Comparison of ENCODE assay signal across 10 mouse cellular contexts in the genomic region with DNA sequence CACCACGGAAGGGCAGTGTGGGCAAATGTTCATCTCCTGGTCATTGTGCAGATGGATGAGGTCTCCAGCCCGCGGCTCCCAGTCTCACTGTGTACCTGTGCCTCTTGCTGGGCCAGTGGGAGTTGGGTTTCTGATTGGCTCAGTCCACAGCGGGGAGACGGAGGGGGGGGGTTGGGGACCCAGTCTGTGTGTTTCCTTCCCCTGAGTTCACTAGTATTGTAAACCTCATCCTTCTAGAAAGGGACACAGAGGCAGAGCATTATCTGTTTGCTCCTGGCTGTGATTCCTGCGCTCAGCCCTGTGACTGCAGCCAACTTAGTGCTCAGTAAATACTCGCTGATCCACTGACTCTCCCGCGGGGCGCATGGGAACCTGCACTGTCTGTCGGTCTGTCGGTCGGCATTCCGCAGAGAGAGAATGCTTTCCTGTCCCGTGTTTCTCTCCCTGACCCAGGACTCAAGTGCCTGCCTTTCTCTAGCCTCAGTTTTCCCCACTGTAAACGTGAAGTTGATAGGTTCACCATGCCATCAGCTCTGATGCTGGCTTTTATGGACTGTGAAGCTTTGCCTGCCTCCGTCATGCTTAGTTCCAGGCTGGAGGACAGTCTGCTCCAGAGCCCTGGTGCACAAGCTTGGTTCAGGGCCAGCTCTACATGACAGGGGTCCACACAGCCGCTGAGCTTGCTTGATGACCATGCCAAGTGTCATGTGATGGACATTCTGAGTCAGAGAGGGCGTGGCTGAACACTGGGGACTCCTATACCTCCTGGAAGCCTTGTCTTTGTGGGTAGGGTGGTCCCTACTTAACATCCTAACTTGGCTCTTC. TPM values are rescaled to one million over a fixed set of nuclear protein-coding genes. Genes with fewer than 3 reads are reported as not detected.
DNase-seq lines count a peak whose midpoint lies in the region; ATAC-seq and TF ChIP-seq lines count a peak whose summit lies in the region.
"Had no signal": no experiment of that assay in that cellular context is flagged by ENCODE, and none has a peak within 500 bp of the region (broad histone marks: within the 10 kb centered on the region; RNA-seq: fewer than 3 reads in every experiment).

No protein-coding gene starts in this region.

- TF ChIP-seq CTCF in heart, postnatal 0 days (IDR thresholded peaks at IDR 0.05; ENCODE audit: low read depth), result no peak

- H3K27me3 ChIP-seq in heart, postnatal 0 days (ENCODE audit: control insufficient read depth, insufficient read depth, low read length), result peaks cover 36% of the 10 kb centered on the region
- no peaks in the 10 kb centered on the region for H3K27me3 ChIP-seq in forebrain, embryonic 15.5 days
- H3K27me3 ChIP-seq in midbrain, embryonic 13.5 days, result peaks cover 11% of the 10 kb centered on the region
- H3K27me3 ChIP-seq in intestine, embryonic 16.5 days (replicated peaks; ENCODE audit: control insufficient read depth, insufficient read depth, low read length), result no peaks in the 10 kb centered on the region

- H3K27ac ChIP-seq in heart, postnatal 0 days (ENCODE audit: low read depth), result no peak overlapping the region
- peak overlapping the region; percentile 78 for H3K27ac ChIP-seq in forebrain, embryonic 15.5 days (replicated peaks)
- peak overlapping the region; percentile 19; the same call in 1 of the 2 replicates for H3K27ac ChIP-seq in midbrain, embryonic 13.5 days
- no peak overlapping the region for H3K27ac ChIP-seq in intestine, embryonic 16.5 days (ENCODE audit: low read length)
- H3K27ac ChIP-seq: heart, adult 2 months had no signal

- no peak for TF ChIP-seq EP300 in heart, postnatal 0 days (IDR thresholded peaks at IDR 0.05; ENCODE audit: low read depth)

- H3K9ac ChIP-seq in heart, postnatal 0 days (replicated peaks; ENCODE audit: low read depth, low read length), result no peak overlapping the region
- H3K9ac ChIP-seq in forebrain, embryonic 15.5 days (replicated peaks), result 0 out of 2 replicates have a peak overlapping the region, but pooled peaks have one; percentile 1
- H3K9ac ChIP-seq in midbrain, embryonic 13.5 days (replicated peaks), result peak overlapping the region; percentile 32; the same call in 1 of the 2 replicates
- H3K9ac ChIP-seq in intestine, embryonic 16.5 days (ENCODE audit: low read depth, low read length), result no peak overlapping the region

- H3K4me1 ChIP-seq in heart, postnatal 0 days (ENCODE audit: control insufficient read depth, insufficient read depth), result no peaks in the 10 kb centered on the region
- H3K4me1 ChIP-seq in forebrain, embryonic 15.5 days, result peaks cover 54% of the 10 kb centered on the region
- peaks cover 56% of the 10 kb centered on the region for H3K4me1 ChIP-seq in midbrain, embryonic 13.5 days (replicated peaks)
- H3K4me1 ChIP-seq in intestine, embryonic 16.5 days (ENCODE audit: control insufficient read depth, insufficient read depth, low read length), result 0 out of 2 replicates have a peak, but pooled peaks cover 7% of the 10 kb centered on the region

- H3K36me3 ChIP-seq in heart, postnatal 0 days (replicated peaks; ENCODE audit: control insufficient read depth, insufficient read depth, low read length), result no peaks in the 10 kb centered on the region
- H3K36me3 ChIP-seq in forebrain, embryonic 15.5 days, result no peaks in the 10 kb centered on the region
- 0 out of 2 replicates have a peak, but pooled peaks cover 2% of the 10 kb centered on the region for H3K36me3 ChIP-seq in midbrain, embryonic 13.5 days
- H3K36me3 ChIP-seq in intestine, embryonic 16.5 days (ENCODE audit: control insufficient read depth, insufficient read depth, low read length), result no peaks in the 10 kb centered on the region

- WGBS in heart, postnatal 0 days, result 10% methylated on average over 19 of the region's 19 CpGs
- 9% methylated on average over 19 of the region's 19 CpGs for WGBS in forebrain, embryonic 15.5 days
- 9% methylated on average over 19 of the region's 19 CpGs for WGBS in midbrain, embryonic 13.5 days
- 16% methylated on average over 19 of the region's 19 CpGs for WGBS in intestine, embryonic 16.5 days

- no peak for DNase-seq in heart, postnatal 0 days (ENCODE audit: low spot score)
- no peak for DNase-seq in heart, postnatal 10 days
- DNase-seq in brain, adult 2 months (ENCODE audit: low read depth, low spot score), result peak; percentile 63
- no peak for DNase-seq in heart, adult 11 months
- DNase-seq: adrenal gland, adult 2 months; heart, adult 2 months had no signal

- no peak overlapping the region for H3K4me2 ChIP-seq in heart, postnatal 0 days (ENCODE audit: low read depth, low read length)
- H3K4me2 ChIP-seq in forebrain, embryonic 15.5 days (replicated peaks), result 0 out of 2 replicates have a peak overlapping the region, but pooled peaks have one; percentile 1
- H3K4me2 ChIP-seq in midbrain, embryonic 13.5 days (replicated peaks), result peak overlapping the region; percentile 24
- H3K4me2 ChIP-seq in intestine, embryonic 16.5 days (ENCODE audit: low read depth, low read length), result no peak overlapping the region

- no peak overlapping the region for H3K4me3 ChIP-seq in heart, postnatal 0 days (ENCODE audit: low read depth, low read length)
- H3K4me3 ChIP-seq in forebrain, embryonic 15.5 days, result no peak overlapping the region
- no peak overlapping the region for H3K4me3 ChIP-seq in midbrain, embryonic 13.5 days (replicated peaks)
- no peak overlapping the region for H3K4me3 ChIP-seq in intestine, embryonic 16.5 days (ENCODE audit: low read length)
- H3K4me3 ChIP-seq: heart, adult 2 months had no signal

- intact Hi-C loops in heart, postnatal 10 days (cut with DNase I), result no loop called here

- peak; percentile 27; the same call in 1 of the 2 replicates for ATAC-seq in heart, postnatal 0 days (ENCODE audit: insufficient read depth, low read depth)
- no peak for ATAC-seq in forebrain, embryonic 15.5 days (replicated peaks)
- ATAC-seq in midbrain, embryonic 13.5 days, result peak; percentile 22; the same call in 1 of the 2 replicates
- no peak for ATAC-seq in frontal cortex, adult (ENCODE audit: low TSS enrichment)
- ATAC-seq in intestine, embryonic 16.5 days, result no peak; the same call in 1 of the 2 replicates

- H3K9me3 ChIP-seq in heart, postnatal 0 days (replicated peaks; ENCODE audit: control insufficient read depth, low read length), result no peaks in the 10 kb centered on the region
- H3K9me3 ChIP-seq in forebrain, embryonic 15.5 days, result no peaks in the 10 kb centered on the region
- H3K9me3 ChIP-seq in midbrain, embryonic 13.5 days, result no peaks in the 10 kb centered on the region
- H3K9me3 ChIP-seq in intestine, embryonic 16.5 days (ENCODE audit: control insufficient read depth, low read length), result no peaks in the 10 kb centered on the region

RNA-seq across cellular contexts. Expression of gene Sez6l, which starts 55.1 kb away (rescaled TPM):
- 0.23 TPM in 1 of 2 replicates, not detected in the other for total RNA-seq in heart, postnatal 0 days (2014; rRNA removed; ENCODE audit: low replicate concordance)
- polyA plus RNA-seq in heart, postnatal 0 days (2015; fragmentation: Nextera tagmentation; extraction: Ambion mirVana), result 0.10 and 0.21 TPM in 2 replicates
- total RNA-seq in heart, postnatal 10 days (2021), result under 1 TPM; 0.31 to 0.62 TPM
- 33.1 and 33.3 TPM in 2 replicates for polyA plus RNA-seq in forebrain, embryonic 15.5 days (2015; fragmentation: Nextera tagmentation; extraction: Ambion mirVana)
- polyA plus RNA-seq in midbrain, embryonic 13.5 days (2015; fragmentation: Nextera tagmentation; extraction: Ambion mirVana), result 41.6 and 42.0 TPM in 2 replicates
- 1.5 and 1.7 TPM in 2 replicates for polyA plus RNA-seq in intestine, embryonic 16.5 days (2015; fragmentation: Nextera tagmentation; extraction: Ambion mirVana)

Comparison
In these comparisons a context has a peak if more than half of its experiments do, and no peak if none do; other contexts are left out.
1. ATAC-seq: peak in heart, postnatal 0 days (single experiment) and midbrain, embryonic 13.5 days (single experiment); none in forebrain, embryonic 15.5 days (single experiment), frontal cortex, adult (single experiment) and intestine, embryonic 16.5 days (single experiment).
2. H3K27ac ChIP-seq: peak in forebrain, embryonic 15.5 days (single experiment) and midbrain, embryonic 13.5 days (single experiment); none in heart, postnatal 0 days (single experiment) and intestine, embryonic 16.5 days (single experiment).
3. H3K4me2 ChIP-seq: peak in forebrain, embryonic 15.5 days (single experiment) and midbrain, embryonic 13.5 days (single experiment); none in heart, postnatal 0 days (single experiment) and intestine, embryonic 16.5 days (single experiment).
4. H3K9ac ChIP-seq: peak in forebrain, embryonic 15.5 days (single experiment) and midbrain, embryonic 13.5 days (single experiment); none in heart, postnatal 0 days (single experiment) and intestine, embryonic 16.5 days (single experiment).
5. RNA of gene Sez6l, which starts 55.1 kb away (polyA plus RNA-seq): 41.6 to 42.0 TPM in midbrain, embryonic 13.5 days and 33.1 to 33.3 TPM in forebrain, embryonic 15.5 days; 1.5 to 1.7 TPM in intestine, embryonic 16.5 days and 0.10 to 0.21 TPM in heart, postnatal 0 days; every median in the first group is over 10 times any median in the second.